In the genomic region with DNA sequence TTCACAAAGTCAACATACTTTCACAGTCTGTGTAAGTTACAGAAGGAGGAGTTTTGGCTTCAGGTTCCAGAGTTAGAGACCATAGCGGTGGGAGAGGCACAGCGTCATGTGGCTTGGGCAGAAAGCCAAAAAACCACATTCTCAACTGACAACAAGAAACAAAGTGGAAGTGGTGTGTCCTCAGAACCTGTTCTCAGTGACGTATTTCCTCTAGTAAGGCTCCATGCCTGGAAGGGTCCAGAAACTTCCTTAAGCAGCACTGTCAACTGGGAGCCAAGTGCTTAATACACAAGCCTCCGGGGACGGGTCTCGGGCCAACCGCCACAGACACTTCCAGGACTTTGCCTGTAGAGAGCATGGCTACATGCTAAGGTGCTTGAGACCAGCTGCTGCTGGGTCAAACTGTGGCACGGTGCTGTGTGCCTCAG, we compare ENCODE assay signal across 10 mouse cellular contexts.
A peak's percentile ranks its signal among the peaks of the same experiment; 100 is the strongest.
DNase-seq lines count a peak whose midpoint lies in the region; ATAC-seq and TF ChIP-seq lines count a peak whose summit lies in the region.
"Had no signal": no experiment of that assay in that cellular context is flagged by ENCODE, and none has a peak within 500 bp of the region (broad histone marks: within the 10 kb centered on the region; RNA-seq: fewer than 3 reads in every experiment).

No protein-coding gene starts in this region.

- no peak overlapping the region for H3K27ac ChIP-seq in midbrain, postnatal 0 days (ENCODE audit: low read depth, low read length)
- H3K27ac ChIP-seq in midbrain, embryonic 10.5 days (replicated peaks): no peak overlapping the region
- no peak overlapping the region for H3K27ac ChIP-seq in limb, embryonic 14.5 days (replicated peaks; ENCODE audit: low read depth, low read length)
- H3K27ac ChIP-seq in hindbrain, embryonic 14.5 days: no peak overlapping the region
- H3K27ac ChIP-seq: forebrain, embryonic 10.5 days had no signal

- no peak for ATAC-seq in midbrain, postnatal 0 days (ENCODE audit: low FRiP score)
- ATAC-seq in limb, embryonic 14.5 days (ENCODE audit: low FRiP score, low read depth): peak; percentile 23; the same call in 1 of the 2 replicates
- no peak for ATAC-seq in hindbrain, embryonic 14.5 days (ENCODE audit: low FRiP score)
- ATAC-seq: midbrain, embryonic 16.5 days had no signal

- H3K9me3 ChIP-seq in midbrain, postnatal 0 days (ENCODE audit: low read length): no peaks in the 10 kb centered on the region
- no peaks in the 10 kb centered on the region for H3K9me3 ChIP-seq in midbrain, embryonic 10.5 days (replicated peaks)
- H3K9me3 ChIP-seq in limb, embryonic 14.5 days (ENCODE audit: control insufficient read depth, low read length): no peaks in the 10 kb centered on the region
- no peaks in the 10 kb centered on the region for H3K9me3 ChIP-seq in hindbrain, embryonic 14.5 days (ENCODE audit: control insufficient read depth, low read length)
- H3K9me3 ChIP-seq: forebrain, embryonic 10.5 days had no signal

- no peak overlapping the region for H3K4me2 ChIP-seq in midbrain, postnatal 0 days (ENCODE audit: low read depth, low read length, poor library complexity, severe bottlenecking)
- H3K4me2 ChIP-seq in limb, embryonic 14.5 days (replicated peaks; ENCODE audit: low read depth, low read length, severe bottlenecking): no peak overlapping the region
- no peak overlapping the region for H3K4me2 ChIP-seq in hindbrain, embryonic 14.5 days (replicated peaks)

- 82% methylated on average over 8 of the region's 8 CpGs for WGBS in midbrain, postnatal 0 days
- 91% methylated on average over 8 of the region's 8 CpGs for WGBS in midbrain, embryonic 10.5 days
- WGBS in limb, embryonic 14.5 days: 67% methylated on average over 8 of the region's 8 CpGs
- 79% methylated on average over 8 of the region's 8 CpGs for WGBS in hindbrain, embryonic 14.5 days

- no peaks in the 10 kb centered on the region for H3K27me3 ChIP-seq in midbrain, postnatal 0 days (ENCODE audit: insufficient read depth, low read length)
- no peaks in the 10 kb centered on the region for H3K27me3 ChIP-seq in midbrain, embryonic 10.5 days (ENCODE audit: low read depth, poor library complexity, severe bottlenecking)
- no peaks in the 10 kb centered on the region for H3K27me3 ChIP-seq in limb, embryonic 14.5 days (ENCODE audit: control insufficient read depth, insufficient read depth, low read length)
- H3K27me3 ChIP-seq in hindbrain, embryonic 14.5 days (ENCODE audit: control insufficient read depth, insufficient read depth, low read length): no peaks in the 10 kb centered on the region

- peak; percentile 26 to 48 for DNase-seq in cerebellum, postnatal 10 days
- DNase-seq in cerebellum, adult 9-10 months: no peak
- peak; percentile 6 for DNase-seq in midbrain, postnatal 0 days (ENCODE audit: low spot score)
- DNase-seq in midbrain, embryonic 10.5 days (ENCODE audit: low spot score): no peak
- DNase-seq in limb, embryonic 14.5 days (ENCODE audit: low spot score): peak; percentile 17
- peak; percentile 18 for DNase-seq in thymus, postnatal 25 days
- DNase-seq in layer of hippocampus, adult 18-20 months (ENCODE audit: low spot score in 2 of 2): no peak
- no peak for DNase-seq in hindbrain, embryonic 14.5 days (ENCODE audit: low spot score)

- H3K4me3 ChIP-seq in midbrain, postnatal 0 days (ENCODE audit: low read depth, low read length): no peak overlapping the region
- no peak overlapping the region for H3K4me3 ChIP-seq in midbrain, embryonic 10.5 days
- no peak overlapping the region for H3K4me3 ChIP-seq in limb, embryonic 14.5 days (replicated peaks; ENCODE audit: low read length)
- H3K4me3 ChIP-seq in hindbrain, embryonic 14.5 days (replicated peaks; ENCODE audit: low read length): no peak overlapping the region
- H3K4me3 ChIP-seq: forebrain, embryonic 10.5 days had no signal

- H3K9ac ChIP-seq in midbrain, postnatal 0 days (replicated peaks; ENCODE audit: low read length, poor library complexity, severe bottlenecking): no peak overlapping the region
- H3K9ac ChIP-seq in limb, embryonic 14.5 days (ENCODE audit: low read depth, low read length, severe bottlenecking): no peak overlapping the region
- no peak overlapping the region for H3K9ac ChIP-seq in hindbrain, embryonic 14.5 days

- H3K4me1 ChIP-seq in midbrain, postnatal 0 days (ENCODE audit: insufficient read depth, low read length): no peaks in the 10 kb centered on the region
- H3K4me1 ChIP-seq in midbrain, embryonic 10.5 days: peaks cover 4% of the 10 kb centered on the region; the same call in 1 of the 2 replicates
- H3K4me1 ChIP-seq in limb, embryonic 14.5 days (ENCODE audit: control insufficient read depth, insufficient read depth, low read length): peaks cover 7% of the 10 kb centered on the region; the same call in 1 of the 2 replicates
- H3K4me1 ChIP-seq in hindbrain, embryonic 14.5 days (replicated peaks; ENCODE audit: control insufficient read depth, insufficient read depth, low read length): no peaks in the 10 kb centered on the region

- no peaks in the 10 kb centered on the region for H3K36me3 ChIP-seq in midbrain, postnatal 0 days (ENCODE audit: insufficient read depth, low read length)
- H3K36me3 ChIP-seq in midbrain, embryonic 10.5 days: no peaks in the 10 kb centered on the region
- H3K36me3 ChIP-seq in limb, embryonic 14.5 days (ENCODE audit: control insufficient read depth, insufficient read depth, low read length): no peaks in the 10 kb centered on the region
- H3K36me3 ChIP-seq in hindbrain, embryonic 14.5 days (replicated peaks; ENCODE audit: control insufficient read depth, insufficient read depth): no peaks in the 10 kb centered on the region
- H3K36me3 ChIP-seq: forebrain, embryonic 10.5 days had no signal

- no peak for TF ChIP-seq CTCF in midbrain, postnatal 0 days (IDR thresholded peaks at IDR 0.05)

- no peak for TF ChIP-seq POLR2A in limb, embryonic 14.5 days (IDR thresholded peaks at IDR 0.05; ENCODE audit: borderline replicate concordance, extremely low read depth, insufficient read depth, insufficient read length)

Comparison
In these comparisons a context has a peak if more than half of its experiments do, and no peak if none do; other contexts are left out.
1. DNase-seq: peak in cerebellum, postnatal 10 days (2 of 2), midbrain, postnatal 0 days (single experiment), limb, embryonic 14.5 days (single experiment) and thymus, postnatal 25 days (single experiment); none in cerebellum, adult 9-10 months (single experiment), midbrain, embryonic 10.5 days (single experiment), layer of hippocampus, adult 18-20 months (0 of 2) and hindbrain, embryonic 14.5 days (single experiment).